Mouse (Mus musculus): ENCODE measurements around the gene Slc9a9. TPM values are rescaled to one million over a fixed set of nuclear protein-coding genes. Genes with fewer than 3 reads are reported as not detected.

The Slc9a9 gene
- polyA plus RNA-seq, 1 experiment from 2014 or later, result 3.2 TPM

DNA sequence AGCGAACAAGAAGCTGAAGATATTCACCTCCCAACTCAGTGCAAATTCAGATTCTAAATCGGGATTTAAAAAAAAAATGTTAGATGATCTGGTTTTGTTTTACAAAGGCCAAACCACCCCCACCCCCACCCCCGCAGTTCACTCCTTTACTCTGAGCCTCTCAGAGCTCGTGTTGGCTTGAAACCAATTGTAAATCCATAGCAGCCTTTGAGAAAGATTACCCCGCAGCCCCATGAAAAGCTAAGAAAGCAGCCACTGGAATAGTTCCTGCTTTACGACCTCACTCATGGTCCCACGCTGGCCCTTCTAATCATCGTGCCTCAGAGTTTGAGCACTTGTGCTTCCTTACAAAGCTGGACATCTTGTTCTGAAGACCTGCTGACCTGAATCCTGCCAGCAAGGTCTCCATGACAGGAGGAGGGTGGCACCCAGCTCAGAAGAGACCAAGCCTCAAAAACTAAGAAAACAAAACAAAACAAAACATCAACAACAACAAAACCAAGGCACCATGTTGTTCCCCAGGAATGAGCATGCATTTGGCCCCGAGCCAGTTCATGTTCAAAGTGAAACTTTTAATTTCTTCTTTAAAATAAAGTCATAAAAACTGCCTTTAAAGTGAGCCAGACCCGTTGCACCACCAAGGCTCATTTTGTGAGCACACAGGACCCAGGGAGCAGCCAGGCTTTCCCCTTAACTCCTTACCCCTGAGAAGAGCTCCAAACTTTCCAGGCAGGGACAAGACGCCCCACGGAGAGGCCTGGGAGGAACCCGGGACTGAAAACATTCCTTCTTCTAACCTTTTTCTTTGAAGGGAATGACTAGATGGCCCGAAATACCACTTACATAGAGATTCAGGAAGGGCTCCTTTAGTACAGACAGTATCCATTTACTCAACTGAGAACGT, 516.9 kb downstream of the Slc9a9 start:
- no peak overlapping the region for H3K4me2 ChIP-seq (ENCODE audit: low read depth, low read length)
- no peaks in the 10 kb centered on the region for H3K27me3 ChIP-seq (ENCODE audit: control insufficient read depth, insufficient read depth, low read depth, low read length)
- ATAC-seq (ENCODE audit: low read depth), result no peak
- H3K4me1 ChIP-seq (ENCODE audit: control insufficient read depth, low read depth, low read length), result peaks cover 6% of the 10 kb centered on the region
- no peak overlapping the region for H3K4me3 ChIP-seq (ENCODE audit: low read depth, low read length)
- H3K27ac ChIP-seq (ENCODE audit: low read length), result no peak overlapping the region
- 58% methylated on average over 15 of the region's 15 CpGs for WGBS (ENCODE audit: insufficient replicate concordance)
- H3K9ac ChIP-seq (ENCODE audit: low read depth, low read length), result no peak overlapping the region
- no peaks in the 10 kb centered on the region for H3K9me3 ChIP-seq (replicated peaks; ENCODE audit: control insufficient read depth, low read length)
- H3K36me3 ChIP-seq (ENCODE audit: control insufficient read depth, insufficient read depth), result no peaks in the 10 kb centered on the region

DNA sequence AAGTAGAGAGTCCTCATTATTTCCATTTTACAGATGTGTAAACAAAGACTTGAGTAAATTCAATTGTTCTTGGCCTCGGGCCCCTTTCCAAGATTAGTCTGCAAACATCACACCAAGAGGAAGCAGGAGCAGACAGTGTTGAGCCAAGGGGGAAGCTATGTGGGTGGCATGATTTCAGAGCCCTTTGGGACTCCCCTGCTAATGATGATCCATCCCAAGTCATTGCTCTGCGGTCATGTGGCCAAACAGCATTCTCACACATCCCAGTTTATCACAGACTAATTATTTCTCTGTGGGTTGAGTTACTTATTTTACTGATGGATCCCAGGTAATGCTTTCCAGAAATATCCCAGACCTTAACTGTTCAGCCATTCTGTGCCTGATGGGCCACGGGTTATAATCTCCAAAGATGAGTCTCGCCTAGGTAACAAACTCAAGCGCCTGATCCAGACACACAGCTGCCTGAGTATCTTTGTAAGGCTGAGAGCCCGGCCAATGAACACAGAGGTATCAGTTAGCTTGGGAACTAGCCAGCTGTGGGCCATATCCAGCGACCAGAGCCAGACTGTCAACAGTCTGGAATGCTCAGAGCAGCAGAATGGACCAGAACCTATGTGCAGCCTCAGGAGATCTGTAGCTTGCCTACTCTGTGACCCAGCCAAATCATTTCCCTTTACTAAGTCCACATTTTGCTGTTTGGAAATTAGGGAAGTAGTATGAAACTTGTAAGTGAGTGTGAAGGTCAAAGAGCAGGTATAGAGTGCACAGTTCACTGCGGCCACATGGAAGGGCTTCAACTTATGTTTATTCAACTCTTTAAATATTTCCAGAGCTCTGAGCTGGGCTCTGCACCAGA, 518.9 kb downstream of the Slc9a9 start:
- no peak overlapping the region for H3K4me2 ChIP-seq (ENCODE audit: low read depth, low read length)
- peak overlapping the region; percentile 65 for H3K27ac ChIP-seq (ENCODE audit: low read length)
- peak; percentile 88 for ATAC-seq (ENCODE audit: low read depth)
- no peak overlapping the region for H3K9ac ChIP-seq (ENCODE audit: low read depth, low read length)
- H3K27me3 ChIP-seq (ENCODE audit: control insufficient read depth, insufficient read depth, low read depth, low read length), result no peaks in the 10 kb centered on the region
- H3K4me3 ChIP-seq (ENCODE audit: low read depth, low read length), result no peak overlapping the region
- no peaks in the 10 kb centered on the region for H3K36me3 ChIP-seq (ENCODE audit: control insufficient read depth, insufficient read depth)
- H3K9me3 ChIP-seq (replicated peaks; ENCODE audit: control insufficient read depth, low read length), result no peaks in the 10 kb centered on the region
- peaks cover 6% of the 10 kb centered on the region for H3K4me1 ChIP-seq (ENCODE audit: control insufficient read depth, low read depth, low read length)
- 50% methylated on average over 8 of the region's 8 CpGs for WGBS (ENCODE audit: insufficient replicate concordance)

DNA sequence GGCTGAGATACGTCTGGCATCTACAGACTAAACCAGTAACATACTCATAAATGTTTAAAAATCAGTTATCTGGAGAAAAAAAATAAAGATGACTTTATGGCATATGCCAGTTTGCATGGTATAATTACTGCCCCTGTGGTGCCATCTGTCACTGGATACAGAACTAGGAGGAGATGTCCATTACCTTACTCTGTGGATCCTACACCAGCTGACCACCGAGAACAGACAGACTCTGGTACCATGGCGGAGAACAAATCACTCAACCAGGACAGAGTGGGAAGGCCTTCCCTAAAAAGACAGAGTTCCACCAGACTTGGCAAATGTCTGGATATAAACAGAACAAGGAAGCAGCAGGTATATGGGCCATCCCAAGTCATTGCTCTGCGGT, 519.5 kb downstream of the Slc9a9 start:
- no peaks in the 10 kb centered on the region for H3K27me3 ChIP-seq (ENCODE audit: control insufficient read depth, insufficient read depth, low read depth, low read length)
- H3K4me2 ChIP-seq (ENCODE audit: low read depth, low read length), result no peak overlapping the region
- ATAC-seq (ENCODE audit: low read depth), result no peak
- H3K27ac ChIP-seq (ENCODE audit: low read length), result no peak overlapping the region; the same call in 1 of the 2 replicates
- H3K36me3 ChIP-seq (ENCODE audit: control insufficient read depth, insufficient read depth), result no peaks in the 10 kb centered on the region
- no peak overlapping the region for H3K4me3 ChIP-seq (ENCODE audit: low read depth, low read length)
- peaks cover 9% of the 10 kb centered on the region for H3K4me1 ChIP-seq (ENCODE audit: control insufficient read depth, low read depth, low read length)
- no peaks in the 10 kb centered on the region for H3K9me3 ChIP-seq (replicated peaks; ENCODE audit: control insufficient read depth, low read length)
- no peak overlapping the region for H3K9ac ChIP-seq (ENCODE audit: low read depth, low read length)
- 72% methylated on average over 4 of the region's 4 CpGs for WGBS (ENCODE audit: insufficient replicate concordance)

DNA sequence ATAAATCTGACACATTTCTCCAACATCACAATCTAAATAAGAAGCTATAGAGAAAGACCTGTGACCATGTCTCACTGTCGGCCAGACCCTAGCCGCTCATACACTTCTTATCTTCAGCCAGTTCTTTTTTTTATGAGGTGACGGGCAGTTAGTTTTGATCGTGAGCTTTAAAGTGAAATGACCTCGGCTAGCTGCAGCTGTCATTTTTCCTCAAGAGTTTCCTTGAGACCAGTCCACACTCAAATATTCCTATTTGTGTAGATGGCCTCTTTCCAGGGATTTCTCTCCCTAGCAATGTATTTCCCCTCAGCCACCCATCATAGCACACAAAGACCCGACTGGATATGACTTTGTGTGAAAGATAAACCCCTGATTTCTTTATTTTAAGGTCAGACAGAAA, 521.7 kb downstream of the Slc9a9 start:
- no peak overlapping the region for H3K27ac ChIP-seq (ENCODE audit: low read length)
- no peaks in the 10 kb centered on the region for H3K9me3 ChIP-seq (replicated peaks; ENCODE audit: control insufficient read depth, low read length)
- no peak for ATAC-seq (ENCODE audit: low read depth)
- no peak overlapping the region for H3K4me3 ChIP-seq (ENCODE audit: low read depth, low read length)
- no peaks in the 10 kb centered on the region for H3K27me3 ChIP-seq (ENCODE audit: control insufficient read depth, insufficient read depth, low read depth, low read length)
- H3K4me1 ChIP-seq (ENCODE audit: control insufficient read depth, low read depth, low read length), result peaks cover 9% of the 10 kb centered on the region
- 51% methylated on average over 6 of the region's 6 CpGs for WGBS (ENCODE audit: insufficient replicate concordance)
- no peak overlapping the region for H3K4me2 ChIP-seq (ENCODE audit: low read depth, low read length)
- H3K36me3 ChIP-seq (ENCODE audit: control insufficient read depth, insufficient read depth), result no peaks in the 10 kb centered on the region
- H3K9ac ChIP-seq (ENCODE audit: low read depth, low read length), result no peak overlapping the region

DNA sequence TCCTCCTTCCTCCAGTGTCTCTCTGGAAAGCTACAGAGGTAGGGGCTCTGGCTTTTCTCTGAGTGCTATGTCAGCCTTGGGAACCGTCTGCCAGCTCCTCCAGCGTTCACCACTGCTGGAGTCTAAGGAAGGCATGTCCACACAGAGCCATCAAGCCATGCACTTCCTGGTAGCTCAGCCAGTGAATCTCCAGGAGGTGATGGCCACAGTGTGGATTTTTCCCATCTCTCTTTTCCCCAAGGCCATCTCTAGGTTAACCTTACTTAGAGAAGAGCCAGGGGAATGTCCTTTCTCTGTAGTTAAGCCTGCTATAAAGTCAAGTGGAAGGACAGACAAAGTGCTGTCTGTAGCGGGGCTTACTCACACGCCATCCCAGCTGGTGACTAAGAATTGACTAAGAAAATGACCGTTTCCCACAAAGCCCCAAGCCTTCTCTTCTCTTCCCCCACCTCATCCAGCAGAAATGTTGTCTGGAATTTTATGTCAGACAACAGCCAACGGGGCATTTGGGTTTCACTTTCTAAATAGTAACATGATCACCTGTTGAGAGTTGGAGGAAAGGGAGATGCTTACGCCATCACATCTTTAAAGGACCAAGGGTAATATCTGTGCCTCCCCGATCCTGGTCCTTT, 523.3 kb downstream of the Slc9a9 start:
- no peaks in the 10 kb centered on the region for H3K36me3 ChIP-seq (ENCODE audit: control insufficient read depth, insufficient read depth)
- H3K27me3 ChIP-seq (ENCODE audit: control insufficient read depth, insufficient read depth, low read depth, low read length), result no peaks in the 10 kb centered on the region
- no peaks in the 10 kb centered on the region for H3K9me3 ChIP-seq (replicated peaks; ENCODE audit: control insufficient read depth, low read length)
- ATAC-seq (ENCODE audit: low read depth), result no peak
- WGBS (ENCODE audit: insufficient replicate concordance), result 58% methylated on average over 8 of the region's 8 CpGs
- H3K4me1 ChIP-seq (ENCODE audit: control insufficient read depth, low read depth, low read length), result peaks cover 9% of the 10 kb centered on the region; the same call in 1 of the 2 replicates
- no peak overlapping the region for H3K4me2 ChIP-seq (ENCODE audit: low read depth, low read length)
- no peak overlapping the region for H3K9ac ChIP-seq (ENCODE audit: low read depth, low read length)
- H3K27ac ChIP-seq (ENCODE audit: low read length), result no peak overlapping the region
- no peak overlapping the region for H3K4me3 ChIP-seq (ENCODE audit: low read depth, low read length)

DNA sequence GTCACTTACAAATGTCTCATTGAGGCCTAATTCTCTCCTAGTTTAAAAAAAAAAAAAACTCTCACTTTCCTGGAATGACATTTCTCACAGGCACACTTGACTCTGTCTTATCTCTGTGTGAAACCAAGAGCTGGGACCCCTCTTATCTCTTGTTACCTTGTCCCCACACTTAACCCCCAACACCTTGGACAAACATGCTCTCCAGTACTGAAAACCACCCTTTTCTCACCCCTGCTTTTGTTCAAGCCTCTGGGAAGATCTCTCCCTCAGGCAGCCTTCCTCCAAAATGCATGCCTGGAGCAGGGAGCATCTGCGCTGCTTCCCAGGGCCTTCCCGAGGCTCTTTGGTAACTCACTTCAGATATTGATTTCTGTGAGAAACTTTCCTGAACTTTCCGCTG, 524.0 kb downstream of the Slc9a9 start:
- ATAC-seq (ENCODE audit: low read depth), result no peak
- Histone ChIP-seq H3K4me1 (ENCODE audit: control insufficient read depth, low read depth, low read length) (peaks cover 7% of the 10 kb centered on the region; the same call in 1 of the 2 replicates), H3K36me3 (ENCODE audit: control insufficient read depth, insufficient read depth) (no peaks in the 10 kb centered on the region), H3K27me3 (ENCODE audit: control insufficient read depth, insufficient read depth, low read depth, low read length) (no peaks in the 10 kb centered on the region), H3K9ac (ENCODE audit: low read depth, low read length) (no peak overlapping the region), H3K9me3 (replicated peaks; ENCODE audit: control insufficient read depth, low read length) (no peaks in the 10 kb centered on the region), H3K4me2 (ENCODE audit: low read depth, low read length) (no peak overlapping the region), H3K27ac (ENCODE audit: low read length) (0 out of 2 replicates have a peak overlapping the region, but pooled peaks have one; percentile 17), H3K4me3 (ENCODE audit: low read depth, low read length) (no peak overlapping the region)
- WGBS (ENCODE audit: insufficient replicate concordance), result 54% methylated on average over 3 of the region's 3 CpGs

DNA sequence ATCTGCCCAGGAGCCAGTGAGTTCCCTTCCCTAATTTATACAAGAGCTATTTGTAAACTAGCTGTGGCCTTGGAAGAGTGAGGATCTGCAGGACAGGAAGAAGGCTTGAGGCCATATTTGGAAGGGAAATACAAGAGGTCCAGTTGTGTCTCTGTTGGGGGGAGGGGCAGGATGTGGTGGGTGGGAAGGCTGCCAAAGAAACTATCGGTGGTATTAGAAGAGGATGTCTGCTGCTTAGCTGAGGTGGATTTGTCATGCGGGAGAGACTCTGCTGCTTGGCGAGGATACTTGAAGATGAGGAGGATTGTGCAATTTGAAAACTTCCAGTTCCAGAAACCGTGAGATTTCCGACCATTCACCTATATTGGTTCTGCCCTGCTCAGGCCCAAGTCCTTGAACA, 524.4 kb downstream of the Slc9a9 start:
- Histone ChIP-seq H3K4me3 (ENCODE audit: low read depth, low read length) (no peak overlapping the region), H3K9ac (ENCODE audit: low read depth, low read length) (no peak overlapping the region), H3K4me1 (ENCODE audit: control insufficient read depth, low read depth, low read length) (peaks cover 7% of the 10 kb centered on the region; the same call in 1 of the 2 replicates), H3K27ac (ENCODE audit: low read length) (no peak overlapping the region), H3K9me3 (replicated peaks; ENCODE audit: control insufficient read depth, low read length) (no peaks in the 10 kb centered on the region), H3K36me3 (ENCODE audit: control insufficient read depth, insufficient read depth) (no peaks in the 10 kb centered on the region), H3K27me3 (ENCODE audit: control insufficient read depth, insufficient read depth, low read depth, low read length) (no peaks in the 10 kb centered on the region), H3K4me2 (ENCODE audit: low read depth, low read length) (no peak overlapping the region)
- whole genome bisulfite sequencing (ENCODE audit: insufficient replicate concordance), result 19% methylated on average over 5 of the region's 5 CpGs
- peak; percentile 27; the same call in 1 of the 2 replicates for ATAC-seq (ENCODE audit: low read depth)

DNA sequence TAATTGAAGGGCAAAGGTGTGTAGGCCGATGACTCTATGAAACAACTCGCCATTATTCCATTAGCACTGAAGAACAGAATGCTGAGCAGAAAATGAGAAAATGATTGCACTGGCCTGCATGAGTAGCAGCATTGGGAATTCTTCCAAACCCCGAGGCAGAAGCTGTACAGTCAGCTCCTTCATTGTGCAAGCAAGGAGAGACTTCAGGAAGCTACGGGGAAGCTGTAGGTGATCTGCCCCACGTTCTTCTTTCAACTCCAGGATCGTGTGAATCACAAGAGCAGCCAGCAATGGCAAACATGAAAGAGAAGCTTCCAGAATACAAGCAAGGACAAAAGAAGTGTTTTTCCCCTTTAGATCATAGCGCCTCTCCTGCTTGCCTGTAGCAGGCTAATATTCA, 538.0 kb downstream of the Slc9a9 start:
- Histone ChIP-seq H3K27ac (ENCODE audit: low read length) (no peak overlapping the region), H3K9me3 (replicated peaks; ENCODE audit: control insufficient read depth, low read length) (no peaks in the 10 kb centered on the region), H3K9ac (ENCODE audit: low read depth, low read length) (no peak overlapping the region), H3K4me2 (ENCODE audit: low read depth, low read length) (no peak overlapping the region), H3K36me3 (ENCODE audit: control insufficient read depth, insufficient read depth) (no peaks in the 10 kb centered on the region), H3K4me1 (ENCODE audit: control insufficient read depth, low read depth, low read length) (no peaks in the 10 kb centered on the region), H3K27me3 (ENCODE audit: control insufficient read depth, insufficient read depth, low read depth, low read length) (no peaks in the 10 kb centered on the region), H3K4me3 (ENCODE audit: low read depth, low read length) (no peak overlapping the region)
- WGBS (ENCODE audit: insufficient replicate concordance), result 59% methylated on average over 7 of the region's 7 CpGs
- ATAC-seq (ENCODE audit: low read depth), result no peak

All from liver, embryonic 16.5 days (tissue).